Mouse (Mus musculus): ENCODE data around the gene Capn2. TPM values are rescaled to one million over a fixed set of nuclear protein-coding genes. Genes with fewer than 3 reads are reported as not detected.

Gene Capn2
- polyA plus RNA-seq, 1 experiment from 2014 or later, result 78.3 TPM

GRCm38 (mm10) chr1:182511073-182511472 lies 6.3 kb downstream of the Capn2 start:
- 80% methylated on average over 2 of the region's 2 CpGs for WGBS
- Histone ChIP-seq H3K27ac (replicated peaks; ENCODE audit: low read depth, low read length) (no peak overlapping the region), H3K36me3 (ENCODE audit: control insufficient read depth, insufficient read depth, low read length) (peaks cover 7% of the 10 kb centered on the region)

GRCm38 (mm10) chr1:182509110-182509797 lies 8.2 kb downstream of the Capn2 start:
- ATAC-seq (ENCODE audit: insufficient number of reproducible peaks, low FRiP score, low TSS enrichment, low read depth), result no peak
- DNase-seq (ENCODE audit: low spot score), result no peak
- H3K4me3 ChIP-seq (ENCODE audit: low read depth, low read length), result no peak overlapping the region
- H3K27ac ChIP-seq (replicated peaks; ENCODE audit: low read depth, low read length), result no peak overlapping the region
- H3K4me2 ChIP-seq (ENCODE audit: low read depth, severe bottlenecking), result no peak overlapping the region
- 74% methylated on average over 10 of the region's 10 CpGs for WGBS
- no peaks in the 10 kb centered on the region for H3K27me3 ChIP-seq (ENCODE audit: control insufficient read depth, insufficient read depth, low read length)
- no peaks in the 10 kb centered on the region for H3K9me3 ChIP-seq (ENCODE audit: control insufficient read depth, low read length)
- peaks cover 7% of the 10 kb centered on the region for H3K36me3 ChIP-seq (ENCODE audit: control insufficient read depth, insufficient read depth, low read length)
- H3K9ac ChIP-seq (ENCODE audit: low read length), result no peak overlapping the region
- H3K4me1 ChIP-seq (ENCODE audit: control insufficient read depth, insufficient read depth, low read length), result 0 out of 2 replicates have a peak, but pooled peaks cover 2% of the 10 kb centered on the region

More at GRCm38 (mm10) chr1:182511073-182511472, 6.3 kb downstream of the Capn2 start:
- H3K4me3 ChIP-seq (ENCODE audit: low read depth, low read length), result no peak overlapping the region
- H3K27me3 ChIP-seq (ENCODE audit: control insufficient read depth, insufficient read depth, low read length), result no peaks in the 10 kb centered on the region
- no peak overlapping the region for H3K9ac ChIP-seq (ENCODE audit: low read length)
- DNase-seq (ENCODE audit: low spot score), result no peak
- H3K9me3 ChIP-seq (ENCODE audit: control insufficient read depth, low read length), result no peaks in the 10 kb centered on the region
- H3K4me1 ChIP-seq (ENCODE audit: control insufficient read depth, insufficient read depth, low read length), result no peaks in the 10 kb centered on the region; the same call in 1 of the 2 replicates
- no peak overlapping the region for H3K4me2 ChIP-seq (ENCODE audit: low read depth, severe bottlenecking)
- no peak for ATAC-seq (ENCODE audit: insufficient number of reproducible peaks, low FRiP score, low TSS enrichment, low read depth)

- 51% methylated on average over 7 of the region's 7 CpGs for WGBS
- Histone ChIP-seq H3K9me3 (ENCODE audit: control insufficient read depth, low read length) (no peaks in the 10 kb centered on the region), H3K27ac (replicated peaks; ENCODE audit: low read depth, low read length) (no peak overlapping the region), H3K27me3 (ENCODE audit: control insufficient read depth, insufficient read depth, low read length) (no peaks in the 10 kb centered on the region), H3K4me3 (ENCODE audit: low read depth, low read length) (no peak overlapping the region), H3K9ac (ENCODE audit: low read length) (no peak overlapping the region), H3K4me1 (ENCODE audit: control insufficient read depth, insufficient read depth, low read length) (0 out of 2 replicates have a peak, but pooled peaks cover 2% of the 10 kb centered on the region), H3K4me2 (ENCODE audit: low read depth, severe bottlenecking) (no peak overlapping the region), H3K36me3 (ENCODE audit: control insufficient read depth, insufficient read depth, low read length) (peaks cover 2% of the 10 kb centered on the region; the same call in 1 of the 2 replicates)
- DNase-seq (ENCODE audit: low spot score) (no peak), ATAC-seq (ENCODE audit: insufficient number of reproducible peaks, low FRiP score, low TSS enrichment, low read depth) (no peak)
These were observed 11.0 kb downstream of the Capn2 start for GRCm38 (mm10) chr1:182506229-182506986.

GRCm38 (mm10) chr1:182505291-182505690 lies 12.1 kb downstream of the Capn2 start:
- H3K27ac ChIP-seq (replicated peaks; ENCODE audit: low read depth, low read length), result no peak overlapping the region

GRCm38 (mm10) chr1:182504223-182504622 lies 13.2 kb downstream of the Capn2 start:
- 0 out of 2 replicates have a peak, but pooled peaks cover 2% of the 10 kb centered on the region for H3K4me1 ChIP-seq (ENCODE audit: control insufficient read depth, insufficient read depth, low read length)
- no peaks in the 10 kb centered on the region for H3K9me3 ChIP-seq (ENCODE audit: control insufficient read depth, low read length)
- H3K4me3 ChIP-seq (ENCODE audit: low read depth, low read length), result no peak overlapping the region
- no peaks in the 10 kb centered on the region; the same call in 1 of the 2 replicates for H3K36me3 ChIP-seq (ENCODE audit: control insufficient read depth, insufficient read depth, low read length)
- H3K9ac ChIP-seq (ENCODE audit: low read length), result no peak overlapping the region
- no peak for DNase-seq (ENCODE audit: low spot score)
- no peaks in the 10 kb centered on the region for H3K27me3 ChIP-seq (ENCODE audit: control insufficient read depth, insufficient read depth, low read length)
- no peak overlapping the region for H3K4me2 ChIP-seq (ENCODE audit: low read depth, severe bottlenecking)
- no peak for ATAC-seq (ENCODE audit: insufficient number of reproducible peaks, low FRiP score, low TSS enrichment, low read depth)
- WGBS, result 18% methylated on average over 4 of the region's 4 CpGs
- no peak overlapping the region for H3K27ac ChIP-seq (replicated peaks; ENCODE audit: low read depth, low read length)

More at GRCm38 (mm10) chr1:182505291-182505690, 12.1 kb downstream of the Capn2 start:
- Histone ChIP-seq H3K9ac (ENCODE audit: low read length) (no peak overlapping the region), H3K4me3 (ENCODE audit: low read depth, low read length) (no peak overlapping the region), H3K27me3 (ENCODE audit: control insufficient read depth, insufficient read depth, low read length) (no peaks in the 10 kb centered on the region), H3K36me3 (ENCODE audit: control insufficient read depth, insufficient read depth, low read length) (peaks cover 2% of the 10 kb centered on the region; the same call in 1 of the 2 replicates), H3K9me3 (ENCODE audit: control insufficient read depth, low read length) (no peaks in the 10 kb centered on the region), H3K4me2 (ENCODE audit: low read depth, severe bottlenecking) (no peak overlapping the region), H3K4me1 (ENCODE audit: control insufficient read depth, insufficient read depth, low read length) (0 out of 2 replicates have a peak, but pooled peaks cover 2% of the 10 kb centered on the region)
- WGBS, result 89% methylated on average over 3 of the region's 3 CpGs
- no peak for ATAC-seq (ENCODE audit: insufficient number of reproducible peaks, low FRiP score, low TSS enrichment, low read depth)
- DNase-seq (ENCODE audit: low spot score), result no peak

- Histone ChIP-seq H3K9me3 (ENCODE audit: control insufficient read depth, low read length) (no peaks in the 10 kb centered on the region), H3K27ac (replicated peaks; ENCODE audit: low read depth, low read length) (no peak overlapping the region), H3K4me1 (ENCODE audit: control insufficient read depth, insufficient read depth, low read length) (0 out of 2 replicates have a peak, but pooled peaks cover 2% of the 10 kb centered on the region), H3K27me3 (ENCODE audit: control insufficient read depth, insufficient read depth, low read length) (no peaks in the 10 kb centered on the region), H3K4me3 (ENCODE audit: low read depth, low read length) (no peak overlapping the region), H3K4me2 (ENCODE audit: low read depth, severe bottlenecking) (no peak overlapping the region), H3K36me3 (ENCODE audit: control insufficient read depth, insufficient read depth, low read length) (no peaks in the 10 kb centered on the region), H3K9ac (ENCODE audit: low read length) (no peak overlapping the region)
- no peak for DNase-seq (ENCODE audit: low spot score)
- ATAC-seq (ENCODE audit: insufficient number of reproducible peaks, low FRiP score, low TSS enrichment, low read depth), result no peak
- WGBS, result 84% methylated on average over 13 of the region's 13 CpGs
These were observed 14.1 kb downstream of the Capn2 start for GRCm38 (mm10) chr1:182503206-182503900.

GRCm38 (mm10) chr1:182502491-182503050 lies 14.8 kb downstream of the Capn2 start:
- no peak overlapping the region for H3K4me3 ChIP-seq (ENCODE audit: low read depth, low read length)
- no peaks in the 10 kb centered on the region for H3K27me3 ChIP-seq (ENCODE audit: control insufficient read depth, insufficient read depth, low read length)
- no peaks in the 10 kb centered on the region for H3K9me3 ChIP-seq (ENCODE audit: control insufficient read depth, low read length)
- no peak overlapping the region for H3K27ac ChIP-seq (replicated peaks; ENCODE audit: low read depth, low read length)
- H3K36me3 ChIP-seq (ENCODE audit: control insufficient read depth, insufficient read depth, low read length), result no peaks in the 10 kb centered on the region
- H3K4me1 ChIP-seq (ENCODE audit: control insufficient read depth, insufficient read depth, low read length), result 0 out of 2 replicates have a peak, but pooled peaks cover 2% of the 10 kb centered on the region
- ATAC-seq (ENCODE audit: insufficient number of reproducible peaks, low FRiP score, low TSS enrichment, low read depth) (no peak), DNase-seq (ENCODE audit: low spot score) (no peak)
- H3K9ac ChIP-seq (ENCODE audit: low read length), result no peak overlapping the region
- no peak overlapping the region for H3K4me2 ChIP-seq (ENCODE audit: low read depth, severe bottlenecking)
- 85% methylated on average over 7 of the region's 7 CpGs for WGBS

All from limb, embryonic 11.5 days (tissue).